Comparison of ENCODE assay signal across 24 mouse cellular contexts in the genomic region with DNA sequence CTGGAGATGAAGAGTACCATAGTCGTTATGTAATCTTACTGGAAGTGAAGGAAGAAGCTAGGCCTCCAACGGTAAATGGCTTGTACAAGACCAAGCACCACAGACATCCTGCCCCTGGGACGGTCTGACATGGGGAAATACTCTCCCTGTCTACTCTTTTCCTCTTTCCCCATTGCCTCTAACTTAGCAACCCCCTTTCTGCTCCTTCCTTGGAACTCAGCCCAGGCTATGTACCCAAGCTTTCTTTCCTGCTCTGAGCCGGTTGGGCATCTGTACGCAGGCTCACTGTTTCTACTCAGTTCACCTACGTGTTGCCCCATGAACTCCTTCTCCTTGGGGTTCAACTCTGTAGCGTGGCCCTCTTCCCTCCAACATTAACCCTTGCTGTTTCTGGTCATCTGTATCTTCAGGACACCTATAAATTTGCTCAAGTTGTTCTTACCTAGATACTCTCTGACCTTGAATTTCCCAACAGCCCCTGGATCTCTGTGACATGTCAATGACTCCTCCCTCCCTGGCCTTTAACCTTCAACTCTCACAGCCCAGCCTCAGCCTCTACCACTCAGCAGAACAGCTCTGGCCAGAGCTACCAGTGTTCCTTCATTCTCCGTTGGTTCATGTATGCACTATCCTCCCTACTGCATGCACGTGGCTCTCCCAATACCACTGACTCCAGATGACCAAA.
DNase-seq lines count a peak whose midpoint lies in the region; ATAC-seq and TF ChIP-seq lines count a peak whose summit lies in the region.
"Had no signal": no experiment of that assay in that cellular context is flagged by ENCODE, and none has a peak within 500 bp of the region (broad histone marks: within the 10 kb centered on the region; RNA-seq: fewer than 3 reads in every experiment).

No protein-coding gene starts in this region.

- peak; percentile 61 for DNase-seq in heart, embryonic 10.5 days (ENCODE audit: low spot score)
- DNase-seq in heart, postnatal 36 days: no peak
- DNase-seq in kidney, postnatal 0 days (ENCODE audit: low spot score): no peak
- DNase-seq in kidney, adult 8-10 months: no peak
- peak; percentile 34 for DNase-seq in midbrain, postnatal 0 days (ENCODE audit: low spot score)
- DNase-seq in yolk sac, embryonic 10.5 days (ENCODE audit: low spot score): peak; percentile 50
- DNase-seq in heart, adult 8-10 months (ENCODE audit: low spot score): no peak
- DNase-seq: adrenal gland, postnatal 10 days; cerebellum, adult 9-10 months; gastrocnemius, postnatal 14 days; heart, postnatal 14 days; midbrain, embryonic 14.5 days; right cerebral cortex, postnatal 14 days had no signal

- no peak for TF ChIP-seq CTCF in kidney, postnatal 0 days (IDR thresholded peaks at IDR 0.05; ENCODE audit: low read depth)
- TF ChIP-seq CTCF in midbrain, postnatal 0 days (IDR thresholded peaks at IDR 0.05): no peak

- H3K4me1 ChIP-seq in heart, embryonic 10.5 days: peaks cover 8% of the 10 kb centered on the region; the same call in 1 of the 2 replicates
- 0 out of 2 replicates have a peak, but pooled peaks cover 4% of the 10 kb centered on the region for H3K4me1 ChIP-seq in kidney, postnatal 0 days (replicated peaks; ENCODE audit: insufficient read depth, low read length)
- no peaks in the 10 kb centered on the region for H3K4me1 ChIP-seq in midbrain, postnatal 0 days (ENCODE audit: insufficient read depth, low read length)
- no peaks in the 10 kb centered on the region for H3K4me1 ChIP-seq in midbrain, embryonic 13.5 days (replicated peaks)
- H3K4me1 ChIP-seq: embryonic facial prominence, embryonic 12.5 days; limb, embryonic 10.5 days had no signal

- intact Hi-C loops in heart, postnatal 36 days (cut with DNase I): no loop called here

- H3K36me3 ChIP-seq in heart, embryonic 10.5 days: no peaks in the 10 kb centered on the region
- H3K36me3 ChIP-seq in kidney, postnatal 0 days (ENCODE audit: insufficient read depth, low read length): no peaks in the 10 kb centered on the region
- no peaks in the 10 kb centered on the region for H3K36me3 ChIP-seq in midbrain, postnatal 0 days (ENCODE audit: insufficient read depth, low read length)
- no peaks in the 10 kb centered on the region for H3K36me3 ChIP-seq in midbrain, embryonic 13.5 days
- H3K36me3 ChIP-seq: embryonic facial prominence, embryonic 12.5 days; G1E; heart, embryonic 12.5 days; limb, embryonic 10.5 days; liver, embryonic 15.5 days had no signal

- no peaks in the 10 kb centered on the region for H3K9me3 ChIP-seq in heart, embryonic 10.5 days
- no peaks in the 10 kb centered on the region for H3K9me3 ChIP-seq in kidney, postnatal 0 days (replicated peaks; ENCODE audit: low read length)
- no peaks in the 10 kb centered on the region for H3K9me3 ChIP-seq in midbrain, postnatal 0 days (ENCODE audit: low read length)
- H3K9me3 ChIP-seq in midbrain, embryonic 13.5 days: no peaks in the 10 kb centered on the region
- H3K9me3 ChIP-seq: embryonic facial prominence, embryonic 12.5 days; limb, embryonic 10.5 days had no signal

- no peaks in the 10 kb centered on the region for H3K27me3 ChIP-seq in heart, embryonic 10.5 days (ENCODE audit: insufficient read depth, poor library complexity, severe bottlenecking)
- H3K27me3 ChIP-seq in kidney, postnatal 0 days (ENCODE audit: insufficient read depth, low read length): no peaks in the 10 kb centered on the region
- no peaks in the 10 kb centered on the region for H3K27me3 ChIP-seq in midbrain, postnatal 0 days (ENCODE audit: insufficient read depth, low read length)
- H3K27me3 ChIP-seq in midbrain, embryonic 13.5 days: no peaks in the 10 kb centered on the region
- H3K27me3 ChIP-seq: embryonic facial prominence, embryonic 12.5 days; heart, embryonic 12.5 days; liver, embryonic 15.5 days had no signal

- H3K4me2 ChIP-seq in kidney, postnatal 0 days (ENCODE audit: low read length): no peak overlapping the region
- H3K4me2 ChIP-seq in midbrain, postnatal 0 days (ENCODE audit: low read depth, low read length, poor library complexity, severe bottlenecking): no peak overlapping the region
- no peak overlapping the region for H3K4me2 ChIP-seq in midbrain, embryonic 13.5 days (replicated peaks)
- H3K4me2 ChIP-seq: embryonic facial prominence, embryonic 12.5 days; heart, embryonic 12.5 days; liver, embryonic 15.5 days had no signal

- ATAC-seq in kidney, postnatal 0 days (replicated peaks; ENCODE audit: low FRiP score, low read depth): peak; percentile 33; the same call in 1 of the 2 replicates
- no peak for ATAC-seq in midbrain, postnatal 0 days (ENCODE audit: low FRiP score)
- no peak for ATAC-seq in midbrain, embryonic 13.5 days
- ATAC-seq: activated CD4-positive, CD25-positive, alpha-beta regulatory T cell, adult 4 months; forebrain, embryonic 14.5 days; lung, postnatal 0 days had no signal

- no peak overlapping the region for H3K9ac ChIP-seq in kidney, postnatal 0 days (ENCODE audit: low read depth, low read length)
- no peak overlapping the region for H3K9ac ChIP-seq in midbrain, postnatal 0 days (replicated peaks; ENCODE audit: low read length, poor library complexity, severe bottlenecking)
- H3K9ac ChIP-seq in midbrain, embryonic 13.5 days (replicated peaks): no peak overlapping the region
- H3K9ac ChIP-seq: embryonic facial prominence, embryonic 12.5 days; heart, embryonic 12.5 days; liver, embryonic 15.5 days had no signal

- no peak overlapping the region for H3K27ac ChIP-seq in heart, embryonic 10.5 days
- H3K27ac ChIP-seq in kidney, postnatal 0 days: peak overlapping the region; percentile 81
- H3K27ac ChIP-seq in midbrain, postnatal 0 days (ENCODE audit: low read depth, low read length): no peak overlapping the region
- H3K27ac ChIP-seq in midbrain, embryonic 13.5 days: no peak overlapping the region
- H3K27ac ChIP-seq: embryonic facial prominence, embryonic 12.5 days; limb, embryonic 10.5 days had no signal

- 85% methylated on average over 9 of the region's 9 CpGs for WGBS in heart, embryonic 10.5 days
- WGBS in kidney, postnatal 0 days: 76% methylated on average over 9 of the region's 9 CpGs
- WGBS in midbrain, postnatal 0 days: 84% methylated on average over 9 of the region's 9 CpGs
- 94% methylated on average over 9 of the region's 9 CpGs for WGBS in midbrain, embryonic 13.5 days

- no peak overlapping the region for H3K4me3 ChIP-seq in heart, embryonic 10.5 days
- no peak overlapping the region for H3K4me3 ChIP-seq in kidney, postnatal 0 days (replicated peaks; ENCODE audit: low read depth, low read length)
- H3K4me3 ChIP-seq in midbrain, postnatal 0 days (ENCODE audit: low read depth, low read length): no peak overlapping the region
- H3K4me3 ChIP-seq in midbrain, embryonic 13.5 days (replicated peaks): no peak overlapping the region
- H3K4me3 ChIP-seq: embryonic facial prominence, embryonic 12.5 days; erythroblast, embryonic 14.5 days; heart, embryonic 12.5 days; limb, embryonic 10.5 days; liver, embryonic 15.5 days; myocyte had no signal

Comparison
In these comparisons a context has a peak if more than half of its experiments do, and no peak if none do; other contexts are left out.
1. DNase-seq: peak in heart, embryonic 10.5 days (single experiment), midbrain, postnatal 0 days (single experiment) and yolk sac, embryonic 10.5 days (single experiment); none in heart, postnatal 36 days (0 of 2), kidney, postnatal 0 days (single experiment), kidney, adult 8-10 months (0 of 2) and heart, adult 8-10 months (single experiment).